Mouse (Mus musculus) stomach, embryonic 14.5 days (tissue): ENCODE results near the gene Dscam. TPM values are rescaled to one million over a fixed set of nuclear protein-coding genes. Genes with fewer than 3 reads are reported as not detected.

Source experiments
- ATAC-seq: fragments of 200-750 bp; cut with Nextera tagmentation; 2 replicates; pipeline ENCODE4 v1.8.0; 2017; ENCODE audit warnings: low read depth, moderate TSS enrichment; ENCODE audit not compliant: insufficient number of reproducible peaks, insufficient read depth, low FRiP score
- H3K27ac ChIP-seq: fragments of 300-500 bp; sonication (generic); 2 replicates; pipeline ENCODE4 v1.5.1; 2014; ENCODE audit warnings: mild to moderate bottlenecking, low read length, moderate library complexity, mixed read lengths
- H3K27me3 ChIP-seq: fragments of 300-500 bp; sonication (generic); 2 replicates; pipeline ENCODE4 v1.6.1; 2014; ENCODE audit warnings: low read length, control low read depth, mixed read lengths; ENCODE audit not compliant: control insufficient read depth, insufficient read depth
- H3K36me3 ChIP-seq: fragments of 300-500 bp; sonication (generic); 2 replicates; pipeline ENCODE4 v1.6.1; 2014; ENCODE audit warnings: mild to moderate bottlenecking, control low read depth, low read length, moderate library complexity, mixed read lengths; ENCODE audit not compliant: control insufficient read depth, insufficient read depth
- H3K4me1 ChIP-seq: fragments of 300-500 bp; sonication (generic); 2 replicates; pipeline ENCODE4 v1.6.1; 2014; ENCODE audit warnings: low read length, control low read depth, mixed read lengths; ENCODE audit not compliant: control insufficient read depth, insufficient read depth
- H3K4me2 ChIP-seq: fragments of 300-500 bp; sonication (generic); replicated peaks from 2 replicates; pipeline ENCODE4 v1.6.1; 2014; ENCODE audit warnings: low read depth, low read length, control low read depth
- H3K4me3 ChIP-seq: fragments of 300-500 bp; sonication (generic); 2 replicates; pipeline ENCODE4 v1.5.1; 2014; ENCODE audit warnings: low read depth, low read length, control low read depth
- H3K9ac ChIP-seq: fragments of 300-500 bp; sonication (generic); replicated peaks from 2 replicates; pipeline ENCODE4 v1.6.1; 2014; ENCODE audit warnings: low read depth, mild to moderate bottlenecking, control low read depth, low read length, moderate library complexity, mixed read lengths
- H3K9me3 ChIP-seq: fragments of 300-500 bp; sonication (generic); 2 replicates; pipeline ENCODE4 v1.6.1; 2016; ENCODE audit warnings: low read depth, low read length, control low read depth; ENCODE audit not compliant: control insufficient read depth
- WGBS: fragments of 180-500 bp; shearing (Covaris S2); extraction: QIAGEN DNeasy Blood & Tissue Kit; methylation state at CpG from one replicate; pipeline ENCODE4 v1.1.7; 2014; 5-methylcytosine and 5-hydroxymethylcytosine counted together
- polyA plus RNA-seq: library from polyadenylated mRNA; unstranded; fragments of >200 nt; fragmentation: Nextera tagmentation; extraction: Ambion mirVana; gene quantifications from 2 replicates; pipeline ENCODE4 v1.2.1, GENCODE M21; 2014

Gene Dscam
- polyA plus RNA-seq, 1 experiment from 2014 or later, result 0.30 TPM

GRCm38 (mm10) chr16:96774245-96774644 lies 396.3 kb downstream of the Dscam start:
- no peaks in the 10 kb centered on the region for H3K9me3 ChIP-seq
- H3K4me2 ChIP-seq, result no peak overlapping the region
- ATAC-seq, result no peak
- H3K4me3 ChIP-seq, result no peak overlapping the region
- no peaks in the 10 kb centered on the region for H3K36me3 ChIP-seq
- no peaks in the 10 kb centered on the region for H3K4me1 ChIP-seq
- 78% methylated on average over 1 of the region's 1 CpGs for WGBS
- no peak overlapping the region for H3K27ac ChIP-seq
- H3K27me3 ChIP-seq, result no peaks in the 10 kb centered on the region
- no peak overlapping the region for H3K9ac ChIP-seq

GRCm38 (mm10) chr16:96767985-96768384 lies 402.6 kb downstream of the Dscam start:
- Histone ChIP-seq H3K9me3 (no peaks in the 10 kb centered on the region), H3K4me3 (no peak overlapping the region), H3K27ac (no peak overlapping the region), H3K4me2 (no peak overlapping the region), H3K4me1 (no peaks in the 10 kb centered on the region), H3K27me3 (no peaks in the 10 kb centered on the region), H3K36me3 (no peaks in the 10 kb centered on the region), H3K9ac (no peak overlapping the region)
- WGBS, result 47% methylated on average over 3 of the region's 3 CpGs
- ATAC-seq, result no peak

- H3K4me3 ChIP-seq, result no peak overlapping the region
- no peaks in the 10 kb centered on the region for H3K9me3 ChIP-seq
- H3K36me3 ChIP-seq, result no peaks in the 10 kb centered on the region
- WGBS, result 55% methylated on average over 4 of the region's 4 CpGs
- no peak for ATAC-seq
- no peaks in the 10 kb centered on the region for H3K27me3 ChIP-seq
- no peaks in the 10 kb centered on the region for H3K4me1 ChIP-seq
- no peak overlapping the region for H3K27ac ChIP-seq
- no peak overlapping the region for H3K9ac ChIP-seq
- no peak overlapping the region for H3K4me2 ChIP-seq
Measured at GRCm38 (mm10) chr16:96767508-96767907, 403.0 kb downstream of the Dscam start.

- Histone ChIP-seq H3K27ac (no peak overlapping the region), H3K36me3 (no peaks in the 10 kb centered on the region), H3K4me1 (no peaks in the 10 kb centered on the region), H3K4me2 (no peak overlapping the region), H3K9me3 (no peaks in the 10 kb centered on the region), H3K4me3 (no peak overlapping the region), H3K27me3 (no peaks in the 10 kb centered on the region), H3K9ac (no peak overlapping the region)
- ATAC-seq, result no peak
- 20% methylated on average over 12 of the region's 12 CpGs for WGBS
Measured at GRCm38 (mm10) chr16:96761225-96761624, 409.3 kb downstream of the Dscam start.

GRCm38 (mm10) chr16:96759081-96759603 lies 411.4 kb downstream of the Dscam start:
- no peak overlapping the region for H3K4me2 ChIP-seq
- H3K27me3 ChIP-seq, result no peaks in the 10 kb centered on the region
- no peaks in the 10 kb centered on the region for H3K36me3 ChIP-seq
- H3K27ac ChIP-seq, result no peak overlapping the region
- 47% methylated on average over 5 of the region's 5 CpGs for WGBS
- H3K4me1 ChIP-seq, result no peaks in the 10 kb centered on the region
- H3K9me3 ChIP-seq, result no peaks in the 10 kb centered on the region
- H3K9ac ChIP-seq, result no peak overlapping the region
- no peak overlapping the region for H3K4me3 ChIP-seq
- ATAC-seq, result no peak

- no peak for ATAC-seq
Measured at GRCm38 (mm10) chr16:96758381-96758780, 412.2 kb downstream of the Dscam start.

GRCm38 (mm10) chr16:96757588-96758313 lies 412.8 kb downstream of the Dscam start:
- no peak overlapping the region for H3K27ac ChIP-seq
- H3K9ac ChIP-seq, result no peak overlapping the region
- no peaks in the 10 kb centered on the region for H3K9me3 ChIP-seq
- no peak overlapping the region for H3K4me3 ChIP-seq
- no peak for ATAC-seq
- 4% methylated on average over 9 of the region's 9 CpGs for WGBS
- H3K27me3 ChIP-seq, result no peaks in the 10 kb centered on the region
- H3K4me1 ChIP-seq, result no peaks in the 10 kb centered on the region
- no peak overlapping the region for H3K4me2 ChIP-seq
- no peaks in the 10 kb centered on the region for H3K36me3 ChIP-seq

More at GRCm38 (mm10) chr16:96758381-96758780, 412.2 kb downstream of the Dscam start:
- Histone ChIP-seq H3K4me2 (no peak overlapping the region), H3K36me3 (no peaks in the 10 kb centered on the region), H3K4me1 (no peaks in the 10 kb centered on the region), H3K27me3 (no peaks in the 10 kb centered on the region), H3K9me3 (no peaks in the 10 kb centered on the region), H3K4me3 (no peak overlapping the region), H3K9ac (no peak overlapping the region), H3K27ac (no peak overlapping the region)
- 74% methylated on average over 3 of the region's 3 CpGs for WGBS

- H3K4me1 ChIP-seq, result no peaks in the 10 kb centered on the region
- H3K27ac ChIP-seq, result no peak overlapping the region
- H3K36me3 ChIP-seq, result no peaks in the 10 kb centered on the region
- ATAC-seq, result no peak
- WGBS, result 20% methylated on average over 7 of the region's 7 CpGs
- H3K4me2 ChIP-seq, result no peak overlapping the region
- H3K27me3 ChIP-seq, result no peaks in the 10 kb centered on the region
- no peak overlapping the region for H3K4me3 ChIP-seq
- no peak overlapping the region for H3K9ac ChIP-seq
- H3K9me3 ChIP-seq, result no peaks in the 10 kb centered on the region
Measured at GRCm38 (mm10) chr16:96756994-96757393, 413.6 kb downstream of the Dscam start.
